Mouse (Mus musculus) myocyte (in vitro differentiated cells): ENCODE data around the gene Sash1.
"Not testable (repeated sequence)": the region's sequence is repeated elsewhere in the genome, so short reads cannot be mapped to it uniquely, and the experiment has no call there.

Experiments
- CEBPB ChIP-seq: IDR thresholded peaks from 2 replicates; pipeline ENCODE4 v1.6.1; 2011; ENCODE audit warnings: mild to moderate bottlenecking, moderate library complexity; ENCODE audit not compliant: poor library complexity, insufficient read depth, severe bottlenecking
- E2F4 ChIP-seq: IDR thresholded peaks from one replicate; pipeline ENCODE4 v1.6.1; 2011; ENCODE audit warnings: mild to moderate bottlenecking, control low read depth, moderate library complexity; ENCODE audit not compliant: insufficient read depth
- MAX ChIP-seq: IDR thresholded peaks from one replicate; pipeline ENCODE4 v1.6.1; 2011; ENCODE audit warnings: low read depth, mild to moderate bottlenecking, control low read depth
- MYOD1 ChIP-seq, 3 experiments: IDR thresholded peaks; one replicate each; pipeline ENCODE4 v1.6.1; 2011; ENCODE audit warnings: control low read depth in 2 of 3, low read depth in 2 of 3, mild to moderate bottlenecking in 2 of 3, moderate library complexity in 1 of 3; ENCODE audit not compliant: insufficient read length in 2 of 3, control insufficient read depth in 1 of 3
- MYOG ChIP-seq, 3 experiments: IDR thresholded peaks; one replicate each; pipeline ENCODE4 v1.6.1; 2011; ENCODE audit warnings: control low read depth in 2 of 3, low read depth in 2 of 3, mild to moderate bottlenecking in 2 of 3; ENCODE audit not compliant: insufficient read length in 2 of 3, control insufficient read depth in 1 of 3, insufficient read depth in 1 of 3
- POLR2A ChIP-seq: IDR thresholded peaks from one replicate; pipeline ENCODE4 v1.6.1; 2011; ENCODE audit warnings: low read depth, mild to moderate bottlenecking, control low read depth, moderate library complexity; ENCODE audit not compliant: insufficient read length
- POLR2AphosphoS2 ChIP-seq: IDR thresholded peaks from one replicate; pipeline ENCODE4 v1.6.1; 2011; ENCODE audit warnings: low read depth, control low read depth; ENCODE audit not compliant: insufficient read length
- REST ChIP-seq: IDR thresholded peaks from one replicate; pipeline ENCODE4 v1.6.1; 2011; ENCODE audit warnings: mild to moderate bottlenecking, control low read depth, moderate library complexity; ENCODE audit not compliant: insufficient read depth, insufficient read length
- SRF ChIP-seq: IDR thresholded peaks from one replicate; pipeline ENCODE4 v1.6.1; 2011; ENCODE audit warnings: low read depth; ENCODE audit not compliant: control insufficient read depth, insufficient read length
- TCF12 ChIP-seq: IDR thresholded peaks from one replicate; pipeline ENCODE4 v1.6.1; 2011; ENCODE audit warnings: mild to moderate bottlenecking, control low read depth; ENCODE audit not compliant: poor library complexity, insufficient read depth, severe bottlenecking
- TCF3 ChIP-seq: IDR thresholded peaks from one replicate; pipeline ENCODE4 v1.6.1; 2011; ENCODE audit warnings: low read depth, control low read depth; ENCODE audit not compliant: insufficient read length
- USF1 ChIP-seq: IDR thresholded peaks from one replicate; pipeline ENCODE4 v1.6.1; 2011; ENCODE audit warnings: low read depth, mild to moderate bottlenecking, control low read depth, moderate library complexity

DNA sequence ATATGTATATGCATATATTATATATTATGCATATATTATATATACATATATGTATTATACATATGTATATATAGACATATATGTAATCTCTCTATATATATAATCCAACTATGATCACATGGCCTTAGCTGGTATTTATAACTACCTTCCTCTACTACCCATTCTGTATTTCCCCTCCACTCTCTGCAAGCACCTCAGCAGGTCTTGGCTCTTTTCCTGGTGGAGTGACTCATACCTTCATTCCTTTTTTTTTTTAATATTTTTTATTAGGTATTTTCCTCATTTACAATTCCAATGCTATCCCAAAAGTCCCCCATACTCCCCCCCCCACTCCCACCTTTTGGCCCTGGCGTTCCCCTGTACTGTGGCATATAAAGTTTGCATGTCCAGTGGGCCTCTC is 189.2 kb downstream of the Sash1 start:
- TF ChIP-seq TCF12; POLR2A; TCF3; MYOG (IDR thresholded peaks at IDR 0.05; ENCODE audit: control insufficient read depth in 1 of 3, insufficient read depth in 1 of 3, insufficient read length in 2 of 3, low read depth in 2 of 3); USF1; MAX; POLR2AphosphoS2; E2F4; REST; MYOD1 (IDR thresholded peaks at IDR 0.05; ENCODE audit: control insufficient read depth in 1 of 3, insufficient read length in 2 of 3, low read depth in 2 of 3); SRF; CEBPB: not testable (repeated sequence)
